Mouse (Mus musculus) liver, embryonic 16.5 days (tissue): Measurements from ENCODE around the gene Btbd2. TPM values are rescaled to one million over a fixed set of nuclear protein-coding genes. Genes with fewer than 3 reads are reported as not detected.

Experiments
- ATAC-seq: fragments of 200-750 bp; cut with Nextera tagmentation; 2 replicates; pipeline ENCODE4 v1.8.0; 2017; ENCODE audit warnings: low read depth, mild to moderate bottlenecking, moderate number of reproducible peaks, moderate library complexity
- H3K27ac ChIP-seq: fragments of 300-500 bp; sonication (generic); 2 replicates; pipeline ENCODE4 v1.5.1; 2014; ENCODE audit warnings: mild to moderate bottlenecking, low read length
- H3K27me3 ChIP-seq: fragments of 300-500 bp; sonication (generic); 2 replicates; pipeline ENCODE4 v1.6.1; 2014; ENCODE audit warnings: low read depth, low read length, mixed read lengths; ENCODE audit not compliant: control insufficient read depth, insufficient read depth
- H3K36me3 ChIP-seq: fragments of 300-500 bp; sonication (generic); 2 replicates; pipeline ENCODE4 v1.6.1; 2014; ENCODE audit warnings: mild to moderate bottlenecking; ENCODE audit not compliant: control insufficient read depth, insufficient read depth
- H3K4me1 ChIP-seq: fragments of 300-500 bp; sonication (generic); 2 replicates; pipeline ENCODE4 v1.6.1; 2014; ENCODE audit warnings: low read depth, low read length, mixed read lengths; ENCODE audit not compliant: control insufficient read depth
- H3K4me2 ChIP-seq: fragments of 300-500 bp; sonication (generic); 2 replicates; pipeline ENCODE4 v1.6.1; 2014; ENCODE audit warnings: low read depth, low read length, mixed read lengths
- H3K4me3 ChIP-seq: fragments of 300-500 bp; sonication (generic); 2 replicates; pipeline ENCODE4 v1.5.1; 2014; ENCODE audit warnings: low read depth, mild to moderate bottlenecking, low read length
- H3K9ac ChIP-seq: fragments of 300-500 bp; sonication (generic); 2 replicates; pipeline ENCODE4 v1.6.1; 2014; ENCODE audit warnings: low read depth, low read length
- H3K9me3 ChIP-seq: fragments of 300-500 bp; sonication (generic); replicated peaks from 2 replicates; pipeline ENCODE4 v1.6.1; 2016; ENCODE audit warnings: low read length; ENCODE audit not compliant: control insufficient read depth
- WGBS: fragments of 180-500 bp; shearing (Covaris S2); extraction: QIAGEN DNeasy Blood & Tissue Kit; methylation state at CpG from one replicate; pipeline ENCODE4 v1.1.7; 2014; ENCODE audit not compliant: insufficient replicate concordance; 5-methylcytosine and 5-hydroxymethylcytosine counted together
- polyA plus RNA-seq: library from polyadenylated mRNA; unstranded; fragments of >200 nt; fragmentation: Nextera tagmentation; extraction: Ambion mirVana; gene quantifications from 2 replicates; pipeline ENCODE4 v1.2.1, GENCODE M21; 2015

The Btbd2 gene
- polyA plus RNA-seq, 1 experiment from 2014 or later: 5.1 TPM

DNA sequence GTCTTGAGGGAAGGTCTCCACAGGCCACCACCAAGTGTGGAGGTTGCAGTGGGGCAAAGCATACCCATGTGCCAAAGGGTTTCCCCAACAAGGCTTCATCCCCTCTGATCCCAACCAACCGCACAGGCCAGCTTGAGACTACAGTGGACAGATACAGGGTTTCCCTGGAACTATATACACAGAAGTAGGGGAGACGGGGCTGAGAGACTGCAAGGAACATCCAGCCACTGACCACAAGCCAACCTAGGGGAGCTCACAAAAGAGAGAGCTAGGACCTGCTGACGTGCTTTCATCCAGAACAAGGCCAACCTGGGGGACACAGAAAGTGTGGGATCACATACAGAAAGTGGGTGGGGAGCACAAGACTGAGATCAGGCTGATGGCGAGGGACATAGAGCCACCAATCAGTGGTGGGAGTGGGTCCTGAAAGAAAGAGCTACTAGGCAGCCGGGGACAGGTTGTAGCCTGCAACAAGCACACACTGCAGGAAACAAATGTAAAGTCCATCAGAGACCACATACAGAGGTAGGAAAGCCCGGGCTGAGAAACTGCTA, 18.1 kb upstream of the Btbd2 start:
- WGBS: 7% methylated on average over 6 of the region's 6 CpGs
- no peak for ATAC-seq
- Histone ChIP-seq H3K27me3 (no peaks in the 10 kb centered on the region), H3K9me3 (no peaks in the 10 kb centered on the region), H3K9ac (peak overlapping the region; percentile 97), H3K27ac (peak overlapping the region; percentile 100), H3K4me3 (peak overlapping the region; percentile 93), H3K4me2 (peak overlapping the region; percentile 80), H3K36me3 (peaks cover 21% of the 10 kb centered on the region), H3K4me1 (peaks cover 65% of the 10 kb centered on the region)

DNA sequence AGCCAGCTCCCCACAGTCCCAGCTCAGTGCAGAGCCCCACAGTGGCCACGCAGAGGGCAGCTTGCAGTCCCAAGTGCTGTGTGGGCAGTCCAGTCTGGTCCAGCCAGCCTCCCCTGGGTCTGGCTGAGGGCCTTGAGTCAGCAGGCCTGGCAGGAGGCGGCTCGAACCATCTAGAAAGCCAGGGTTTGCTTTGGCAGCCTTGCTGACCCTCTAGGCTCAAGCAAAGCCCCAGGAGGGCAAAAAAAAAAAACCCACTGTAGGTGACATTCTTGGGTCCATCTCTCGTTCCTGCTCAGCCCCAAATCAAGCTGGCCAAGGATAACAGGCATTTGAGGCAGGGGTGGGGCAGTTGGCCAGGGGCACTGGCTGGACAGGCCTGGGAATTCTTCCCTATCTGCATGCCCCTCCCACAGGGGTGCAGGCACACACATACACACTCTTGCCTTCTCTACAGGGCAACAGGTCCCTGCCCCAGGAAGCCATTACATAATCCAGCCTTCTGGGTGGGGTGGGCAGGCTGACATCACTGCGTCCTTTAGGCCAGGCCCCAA, 17.4 kb upstream of the Btbd2 start:
- ATAC-seq: no peak
- WGBS: 53% methylated on average over 5 of the region's 5 CpGs
- peak overlapping the region; percentile 93 for H3K4me3 ChIP-seq
- peak overlapping the region; percentile 100 for H3K27ac ChIP-seq
- no peaks in the 10 kb centered on the region for H3K9me3 ChIP-seq
- H3K9ac ChIP-seq: peak overlapping the region; percentile 97
- H3K27me3 ChIP-seq: no peaks in the 10 kb centered on the region
- H3K4me2 ChIP-seq: peak overlapping the region; percentile 80
- peaks cover 58% of the 10 kb centered on the region for H3K4me1 ChIP-seq
- peaks cover 26% of the 10 kb centered on the region for H3K36me3 ChIP-seq

DNA sequence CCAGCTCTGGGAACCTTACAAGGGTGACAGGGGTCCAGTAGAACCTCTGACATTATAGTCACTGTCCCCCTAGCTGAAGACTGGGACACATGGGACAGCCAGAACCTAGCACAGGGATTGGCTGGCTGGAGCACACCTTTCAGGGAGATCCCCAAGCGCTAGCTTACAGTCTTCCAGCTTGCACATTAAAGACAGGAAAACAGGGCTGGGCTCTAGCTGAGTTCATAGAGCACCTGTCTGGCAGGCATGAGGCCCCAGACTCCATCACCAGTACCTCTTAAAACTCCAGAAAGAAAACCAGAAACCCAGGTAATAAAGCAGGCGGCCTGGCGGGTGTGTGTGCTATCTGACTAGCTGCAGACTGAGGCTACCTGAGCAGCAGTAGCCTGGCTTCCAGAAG, 16.8 kb upstream of the Btbd2 start:
- peaks cover 52% of the 10 kb centered on the region for H3K4me1 ChIP-seq

DNA sequence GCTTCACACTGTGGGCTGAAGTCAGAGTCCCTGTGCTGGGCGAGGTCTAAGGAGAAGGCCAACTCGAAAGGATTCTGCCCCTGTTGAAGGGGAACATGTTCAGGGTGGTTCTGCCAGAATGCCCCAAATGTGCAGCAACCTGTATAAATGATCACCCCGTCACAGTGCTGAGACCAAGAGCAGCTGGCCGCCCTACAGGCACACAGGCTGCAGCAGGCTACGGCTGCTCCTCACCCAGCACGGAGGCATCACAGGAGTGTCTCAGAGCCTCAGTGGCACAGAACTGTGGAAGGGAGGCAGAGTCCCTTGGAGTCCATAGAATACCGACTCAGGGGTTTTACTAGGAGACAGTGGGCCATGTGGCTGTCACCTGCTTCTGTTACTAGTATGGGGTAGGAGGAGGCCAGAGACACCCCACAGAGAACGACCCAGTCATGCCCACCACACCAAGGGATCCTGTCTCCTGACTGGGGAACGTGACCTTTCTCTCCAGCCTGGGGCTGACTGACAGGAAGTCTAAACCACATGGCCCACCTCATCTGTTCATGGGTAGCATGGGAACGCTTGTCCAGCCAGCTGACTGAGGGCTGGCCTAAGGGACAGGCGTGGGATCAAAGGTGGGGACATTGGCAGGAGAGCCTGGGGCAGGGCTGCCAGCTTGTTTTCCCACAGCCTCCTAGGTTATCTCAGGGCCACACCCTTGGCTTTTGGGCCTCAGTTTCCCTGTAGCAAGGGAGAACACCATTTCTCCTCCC, 15.2 kb upstream of the Btbd2 start:
- no peak for ATAC-seq
- H3K9me3 ChIP-seq: no peaks in the 10 kb centered on the region
- no peak overlapping the region for H3K4me2 ChIP-seq
- peaks cover 45% of the 10 kb centered on the region for H3K36me3 ChIP-seq
- H3K27ac ChIP-seq: no peak overlapping the region
- WGBS: 71% methylated on average over 11 of the region's 11 CpGs
- no peak overlapping the region for H3K4me3 ChIP-seq
- peaks cover 37% of the 10 kb centered on the region for H3K4me1 ChIP-seq
- H3K27me3 ChIP-seq: no peaks in the 10 kb centered on the region
- H3K9ac ChIP-seq: no peak overlapping the region

More for the DNA sequence above, 16.8 kb upstream of the Btbd2 start:
- Histone ChIP-seq H3K4me2 (peak overlapping the region; percentile 80), H3K27me3 (no peaks in the 10 kb centered on the region), H3K9me3 (no peaks in the 10 kb centered on the region), H3K36me3 (peaks cover 32% of the 10 kb centered on the region), H3K4me3 (peak overlapping the region; percentile 93), H3K27ac (peak overlapping the region; percentile 65), H3K9ac (peak overlapping the region; percentile 97)
- WGBS: 78% methylated on average over 3 of the region's 3 CpGs
- no peak for ATAC-seq

DNA sequence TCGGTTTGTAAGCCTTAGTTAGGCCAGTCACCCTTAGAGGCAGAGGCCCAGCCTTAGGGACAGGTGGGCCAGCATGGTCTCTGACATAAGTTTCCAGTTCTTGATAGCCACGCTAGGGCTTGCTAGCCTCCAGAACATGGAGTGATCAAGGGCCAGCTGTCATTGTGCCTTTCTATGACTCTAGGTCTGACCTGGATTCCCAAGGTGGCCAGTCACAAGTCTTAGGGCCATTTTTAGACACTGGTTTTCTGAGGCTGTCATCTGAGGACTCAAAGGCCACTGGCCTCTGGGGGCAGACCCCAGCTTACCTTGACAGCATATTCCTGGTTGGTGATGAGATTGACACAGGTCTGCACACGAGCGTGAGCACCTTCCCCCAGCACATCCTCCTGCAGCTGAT, 14.4 kb upstream of the Btbd2 start:
- Histone ChIP-seq H3K4me1 (peaks cover 37% of the 10 kb centered on the region), H3K9ac (no peak overlapping the region), H3K27ac (no peak overlapping the region), H3K36me3 (peaks cover 54% of the 10 kb centered on the region), H3K4me2 (no peak overlapping the region), H3K9me3 (no peaks in the 10 kb centered on the region), H3K4me3 (no peak overlapping the region), H3K27me3 (no peaks in the 10 kb centered on the region)
- 87% methylated on average over 4 of the region's 4 CpGs for WGBS
- ATAC-seq: no peak

DNA sequence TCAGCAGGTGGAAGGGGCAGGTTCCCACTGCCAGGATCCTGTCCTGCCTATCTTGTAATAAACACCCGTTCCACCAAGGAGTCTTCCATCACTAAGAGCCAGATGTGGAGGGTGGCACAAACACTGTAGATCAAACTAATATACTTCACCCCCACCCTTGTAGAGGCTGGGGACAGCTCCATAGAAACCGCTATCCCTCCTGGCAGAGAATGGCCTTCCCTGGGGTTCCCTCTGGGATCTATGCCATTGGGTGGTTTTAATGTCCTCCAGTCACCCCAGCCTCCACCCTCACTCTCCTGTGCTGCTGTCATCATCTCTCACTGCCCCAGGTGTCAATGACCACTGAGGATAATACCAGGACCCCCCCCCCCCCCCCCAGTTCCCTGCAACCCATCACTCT, 13.7 kb upstream of the Btbd2 start:
- H3K4me1 ChIP-seq: peaks cover 44% of the 10 kb centered on the region
- no peak overlapping the region for H3K4me2 ChIP-seq
- H3K9me3 ChIP-seq: no peaks in the 10 kb centered on the region
- peaks cover 56% of the 10 kb centered on the region for H3K36me3 ChIP-seq
- H3K9ac ChIP-seq: no peak overlapping the region
- no peaks in the 10 kb centered on the region for H3K27me3 ChIP-seq
- no peak for ATAC-seq
- no peak overlapping the region for H3K27ac ChIP-seq
- H3K4me3 ChIP-seq: no peak overlapping the region
- WGBS: 89% methylated on average over 2 of the region's 2 CpGs

DNA sequence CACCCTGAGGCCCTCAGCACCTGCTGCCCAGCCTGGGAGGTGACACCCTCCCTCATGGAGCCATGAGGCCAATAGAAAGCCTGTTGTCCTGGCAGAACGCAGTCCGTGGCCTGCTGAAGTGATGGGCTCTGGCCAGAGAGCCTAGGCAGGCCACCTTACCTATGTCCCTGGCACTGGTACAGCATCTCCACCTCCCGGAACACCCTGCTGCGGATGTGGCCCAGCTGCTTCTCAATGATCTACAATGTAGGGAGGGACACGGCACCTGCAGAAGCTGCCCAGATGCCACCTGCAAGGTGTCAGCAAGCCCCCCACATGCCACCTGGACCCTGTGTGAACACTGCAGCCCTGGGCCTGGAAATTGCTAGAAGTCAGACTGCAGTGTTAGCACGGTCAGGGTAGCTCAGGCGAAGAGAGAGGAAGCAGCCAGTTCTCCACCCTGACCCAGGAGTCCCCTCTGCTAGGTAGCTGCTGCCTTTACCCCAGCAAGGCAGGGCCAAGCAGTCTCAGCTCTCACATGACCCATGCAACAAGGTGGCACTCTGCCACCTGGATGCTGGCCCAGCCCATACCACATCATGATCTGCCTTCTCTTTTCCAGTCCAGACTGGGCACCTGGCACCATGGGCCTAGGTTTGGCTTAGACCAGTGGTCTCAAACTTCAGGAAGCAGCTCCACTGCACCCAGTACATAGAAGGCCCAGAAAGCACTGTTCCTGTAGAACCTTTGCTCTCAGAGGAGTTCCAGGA, 13.0 kb upstream of the Btbd2 start:
- Histone ChIP-seq H3K36me3 (peaks cover 56% of the 10 kb centered on the region), H3K9me3 (no peaks in the 10 kb centered on the region), H3K9ac (no peak overlapping the region), H3K27ac (no peak overlapping the region), H3K27me3 (no peaks in the 10 kb centered on the region), H3K4me1 (peaks cover 46% of the 10 kb centered on the region), H3K4me2 (no peak overlapping the region), H3K4me3 (no peak overlapping the region)
- no peak for ATAC-seq
- 88% methylated on average over 7 of the region's 7 CpGs for WGBS

DNA sequence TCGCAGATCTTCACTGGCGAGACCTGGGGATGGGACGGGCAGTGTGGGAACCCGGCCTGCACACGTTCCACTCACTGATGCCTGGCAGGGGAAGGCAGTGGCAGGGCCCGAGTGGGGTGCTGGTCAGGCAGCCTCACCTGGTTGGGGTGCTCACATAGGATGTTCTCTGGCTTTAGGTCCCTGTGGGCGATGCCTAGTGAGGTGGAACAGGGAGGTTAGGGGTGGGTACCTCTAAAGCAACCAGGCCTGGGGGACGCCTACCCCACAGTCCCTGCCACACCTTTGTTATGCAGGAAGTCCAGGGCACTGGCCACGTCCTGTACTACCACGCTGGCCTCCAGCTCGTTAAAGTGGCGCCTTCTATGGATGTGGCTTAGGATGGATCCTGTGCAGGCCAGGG, 12.1 kb upstream of the Btbd2 start:
- 85% methylated on average over 12 of the region's 12 CpGs for WGBS
- H3K4me1 ChIP-seq: peaks cover 46% of the 10 kb centered on the region
- peaks cover 56% of the 10 kb centered on the region for H3K36me3 ChIP-seq

More for the DNA sequence above, 12.1 kb upstream of the Btbd2 start:
- no peak overlapping the region for H3K4me2 ChIP-seq
- H3K4me3 ChIP-seq: no peak overlapping the region
- H3K27ac ChIP-seq: no peak overlapping the region
- no peak overlapping the region for H3K9ac ChIP-seq
- H3K9me3 ChIP-seq: no peaks in the 10 kb centered on the region
- ATAC-seq: no peak
- no peaks in the 10 kb centered on the region for H3K27me3 ChIP-seq
